Mouse (Mus musculus): ENCODE results near the gene Gm20837.
"Not testable (repeated sequence)": the region's sequence is repeated elsewhere in the genome, so short reads cannot be mapped to it uniquely, and the experiment has no call there.

The Gm20837 gene

GRCm38 (mm10) chrY:90400948-90401347 is at the start of gene Gm20837:
Gene Gm20837, plus strand, starts transcription at chrY:90401248.
- DNase-seq (ENCODE audit: low spot score in 2 of 2) = not testable (repeated sequence)

Measured in spleen, postnatal 10 days (tissue).